Mouse (Mus musculus): ENCODE measurements around the gene Exoc3l2. TPM values are rescaled to one million over a fixed set of nuclear protein-coding genes. Genes with fewer than 3 reads are reported as not detected.

Gene Exoc3l2
- polyA plus RNA-seq, 1 experiment, result not detected

- H3K4me3 ChIP-seq, result no peak overlapping the region
- TF ChIP-seq REST (IDR thresholded peaks at IDR 0.05; ENCODE audit: insufficient read depth, insufficient read length) (no peak), TCF3 (IDR thresholded peaks at IDR 0.05; ENCODE audit: insufficient read length, low read depth) (no peak), USF1 (IDR thresholded peaks at IDR 0.05; ENCODE audit: low read depth) (no peak), MAX (IDR thresholded peaks at IDR 0.05; ENCODE audit: low read depth) (no peak)
- H3K36me3 ChIP-seq (ENCODE audit: control insufficient read depth, insufficient read depth), result peaks cover 20% of the 10 kb centered on the region
- H3K27me3 ChIP-seq (ENCODE audit: control insufficient read depth, insufficient read depth, insufficient read length), result no peaks in the 10 kb centered on the region
- no peak overlapping the region for H3ac ChIP-seq (ENCODE audit: control insufficient read depth, insufficient read length)
- H3K4me2 ChIP-seq (ENCODE audit: low read depth), result no peak overlapping the region
- no peaks in the 10 kb centered on the region for H3K79me2 ChIP-seq (ENCODE audit: control insufficient read depth, insufficient read depth)
Observed at GRCm38 (mm10) chr7:19429726-19430125, 33.4 kb upstream of the Exoc3l2 start.

- H3K79me2 ChIP-seq (ENCODE audit: control insufficient read depth, insufficient read depth), result no peaks in the 10 kb centered on the region
- no peak overlapping the region for H3K4me2 ChIP-seq (ENCODE audit: low read depth)
- H3K36me3 ChIP-seq (ENCODE audit: control insufficient read depth, insufficient read depth), result peaks cover 20% of the 10 kb centered on the region
- no peak overlapping the region for H3ac ChIP-seq (ENCODE audit: control insufficient read depth, insufficient read length)
- H3K27me3 ChIP-seq (ENCODE audit: control insufficient read depth, insufficient read depth, insufficient read length), result no peaks in the 10 kb centered on the region
- no peak overlapping the region for H3K4me3 ChIP-seq
- no peak for TF ChIP-seq TCF3 (IDR thresholded peaks at IDR 0.05; ENCODE audit: insufficient read length, low read depth)
- TF ChIP-seq TCF12 (IDR thresholded peaks at IDR 0.05; ENCODE audit: insufficient read depth, poor library complexity, severe bottlenecking), result no peak
- no peak for TF ChIP-seq POLR2A (IDR thresholded peaks at IDR 0.05; ENCODE audit: insufficient read length, low read depth)
- no peak for TF ChIP-seq POLR2AphosphoS2 (IDR thresholded peaks at IDR 0.05; ENCODE audit: insufficient read length, low read depth)
- no peak for TF ChIP-seq REST (IDR thresholded peaks at IDR 0.05; ENCODE audit: insufficient read depth, insufficient read length)
- no peak for TF ChIP-seq CEBPB (IDR thresholded peaks at IDR 0.05; ENCODE audit: insufficient read depth, poor library complexity, severe bottlenecking)
- TF ChIP-seq MAX (IDR thresholded peaks at IDR 0.05; ENCODE audit: low read depth), result no peak
- TF ChIP-seq E2F4 (IDR thresholded peaks at IDR 0.05; ENCODE audit: insufficient read depth), result no peak
- no peak for TF ChIP-seq MYOG (IDR thresholded peaks at IDR 0.05; ENCODE audit: control insufficient read depth in 1 of 3, insufficient read depth in 1 of 3, insufficient read length in 2 of 3, low read depth in 2 of 3)
- TF ChIP-seq MYOD1 (IDR thresholded peaks at IDR 0.05; ENCODE audit: control insufficient read depth in 1 of 3, insufficient read length in 2 of 3, low read depth in 2 of 3), result no peak
- no peak for TF ChIP-seq SRF (IDR thresholded peaks at IDR 0.05; ENCODE audit: control insufficient read depth, insufficient read length, low read depth)
- TF ChIP-seq USF1 (IDR thresholded peaks at IDR 0.05; ENCODE audit: low read depth), result no peak
Observed at GRCm38 (mm10) chr7:19430402-19430801, 32.7 kb upstream of the Exoc3l2 start.

DNA sequence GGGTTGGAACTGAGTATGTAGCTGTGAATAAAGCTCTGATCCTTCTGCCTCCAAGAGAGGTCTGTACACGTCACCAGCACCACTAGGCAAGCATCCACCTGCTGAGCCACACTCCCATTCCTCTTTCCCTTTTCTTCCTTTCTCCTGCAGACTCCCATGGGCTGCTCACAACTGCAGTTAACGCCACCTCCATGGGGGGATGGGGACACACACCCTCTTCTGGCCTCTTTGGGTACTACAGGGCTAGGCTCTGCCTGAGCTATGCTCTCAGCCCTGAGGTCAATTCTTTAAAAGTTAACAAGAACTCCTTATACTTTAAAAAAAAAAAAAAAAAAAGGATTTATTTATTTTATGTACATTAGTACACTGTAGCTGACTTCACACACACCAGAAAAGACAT lies 30.7 kb upstream of the Exoc3l2 start:
- no peak for TF ChIP-seq MAX (IDR thresholded peaks at IDR 0.05; ENCODE audit: low read depth)
- no peak for TF ChIP-seq SRF (IDR thresholded peaks at IDR 0.05; ENCODE audit: control insufficient read depth, insufficient read length, low read depth)
- no peak for TF ChIP-seq POLR2AphosphoS2 (IDR thresholded peaks at IDR 0.05; ENCODE audit: insufficient read length, low read depth)
- no peak for TF ChIP-seq USF1 (IDR thresholded peaks at IDR 0.05; ENCODE audit: low read depth)
- TF ChIP-seq TCF12 (IDR thresholded peaks at IDR 0.05; ENCODE audit: insufficient read depth, poor library complexity, severe bottlenecking), result no peak
- H3K36me3 ChIP-seq (ENCODE audit: control insufficient read depth, insufficient read depth), result peaks cover 24% of the 10 kb centered on the region
- H3K4me2 ChIP-seq (ENCODE audit: low read depth), result no peak overlapping the region
- no peaks in the 10 kb centered on the region for H3K79me2 ChIP-seq (ENCODE audit: control insufficient read depth, insufficient read depth)
- H3K4me3 ChIP-seq, result no peak overlapping the region
- no peak overlapping the region for H3ac ChIP-seq (ENCODE audit: control insufficient read depth, insufficient read length)
- H3K27me3 ChIP-seq (ENCODE audit: control insufficient read depth, insufficient read depth, insufficient read length), result no peaks in the 10 kb centered on the region

- H3K36me3 ChIP-seq (ENCODE audit: control insufficient read depth, insufficient read depth), result peaks cover 18% of the 10 kb centered on the region
- TF ChIP-seq E2F4 (IDR thresholded peaks at IDR 0.05; ENCODE audit: insufficient read depth) (no peak), SRF (IDR thresholded peaks at IDR 0.05; ENCODE audit: control insufficient read depth, insufficient read length, low read depth) (no peak), TCF3 (IDR thresholded peaks at IDR 0.05; ENCODE audit: insufficient read length, low read depth) (no peak)
- H3K27me3 ChIP-seq (ENCODE audit: control insufficient read depth, insufficient read depth, insufficient read length), result no peaks in the 10 kb centered on the region
- H3K4me2 ChIP-seq (ENCODE audit: low read depth), result no peak overlapping the region
- no peak overlapping the region for H3K4me3 ChIP-seq
- H3K79me2 ChIP-seq (ENCODE audit: control insufficient read depth, insufficient read depth), result no peaks in the 10 kb centered on the region
- no peak overlapping the region for H3ac ChIP-seq (ENCODE audit: control insufficient read depth, insufficient read length)
Observed at GRCm38 (mm10) chr7:19436276-19436675, 26.9 kb upstream of the Exoc3l2 start.

GRCm38 (mm10) chr7:19437048-19437447 lies 26.1 kb upstream of the Exoc3l2 start:
- Histone ChIP-seq H3K4me3 (no peak overlapping the region), H3K4me2 (ENCODE audit: low read depth) (no peak overlapping the region), H3K27me3 (ENCODE audit: control insufficient read depth, insufficient read depth, insufficient read length) (no peaks in the 10 kb centered on the region), H3K79me2 (ENCODE audit: control insufficient read depth, insufficient read depth) (no peaks in the 10 kb centered on the region), H3K36me3 (ENCODE audit: control insufficient read depth, insufficient read depth) (peaks cover 20% of the 10 kb centered on the region), H3ac (ENCODE audit: control insufficient read depth, insufficient read length) (no peak overlapping the region)
- no peak for TF ChIP-seq CEBPB (IDR thresholded peaks at IDR 0.05; ENCODE audit: insufficient read depth, poor library complexity, severe bottlenecking)
- no peak for TF ChIP-seq SRF (IDR thresholded peaks at IDR 0.05; ENCODE audit: control insufficient read depth, insufficient read length, low read depth)
- no peak for TF ChIP-seq MYOD1 (IDR thresholded peaks at IDR 0.05; ENCODE audit: control insufficient read depth in 1 of 3, insufficient read length in 2 of 3, low read depth in 2 of 3)
- no peak for TF ChIP-seq TCF12 (IDR thresholded peaks at IDR 0.05; ENCODE audit: insufficient read depth, poor library complexity, severe bottlenecking)
- TF ChIP-seq MYOG (IDR thresholded peaks at IDR 0.05; ENCODE audit: control insufficient read depth in 1 of 3, insufficient read depth in 1 of 3, insufficient read length in 2 of 3, low read depth in 2 of 3), result no peak
- TF ChIP-seq POLR2A (IDR thresholded peaks at IDR 0.05; ENCODE audit: insufficient read length, low read depth), result no peak
- TF ChIP-seq USF1 (IDR thresholded peaks at IDR 0.05; ENCODE audit: low read depth), result no peak
- no peak for TF ChIP-seq POLR2AphosphoS2 (IDR thresholded peaks at IDR 0.05; ENCODE audit: insufficient read length, low read depth)
- TF ChIP-seq TCF3 (IDR thresholded peaks at IDR 0.05; ENCODE audit: insufficient read length, low read depth), result no peak
- no peak for TF ChIP-seq MAX (IDR thresholded peaks at IDR 0.05; ENCODE audit: low read depth)
- TF ChIP-seq REST (IDR thresholded peaks at IDR 0.05; ENCODE audit: insufficient read depth, insufficient read length), result no peak
- no peak for TF ChIP-seq E2F4 (IDR thresholded peaks at IDR 0.05; ENCODE audit: insufficient read depth)

All from myocyte (in vitro differentiated cells).